Mouse (Mus musculus): ENCODE results near the gene Pam.

The Pam gene

DNA sequence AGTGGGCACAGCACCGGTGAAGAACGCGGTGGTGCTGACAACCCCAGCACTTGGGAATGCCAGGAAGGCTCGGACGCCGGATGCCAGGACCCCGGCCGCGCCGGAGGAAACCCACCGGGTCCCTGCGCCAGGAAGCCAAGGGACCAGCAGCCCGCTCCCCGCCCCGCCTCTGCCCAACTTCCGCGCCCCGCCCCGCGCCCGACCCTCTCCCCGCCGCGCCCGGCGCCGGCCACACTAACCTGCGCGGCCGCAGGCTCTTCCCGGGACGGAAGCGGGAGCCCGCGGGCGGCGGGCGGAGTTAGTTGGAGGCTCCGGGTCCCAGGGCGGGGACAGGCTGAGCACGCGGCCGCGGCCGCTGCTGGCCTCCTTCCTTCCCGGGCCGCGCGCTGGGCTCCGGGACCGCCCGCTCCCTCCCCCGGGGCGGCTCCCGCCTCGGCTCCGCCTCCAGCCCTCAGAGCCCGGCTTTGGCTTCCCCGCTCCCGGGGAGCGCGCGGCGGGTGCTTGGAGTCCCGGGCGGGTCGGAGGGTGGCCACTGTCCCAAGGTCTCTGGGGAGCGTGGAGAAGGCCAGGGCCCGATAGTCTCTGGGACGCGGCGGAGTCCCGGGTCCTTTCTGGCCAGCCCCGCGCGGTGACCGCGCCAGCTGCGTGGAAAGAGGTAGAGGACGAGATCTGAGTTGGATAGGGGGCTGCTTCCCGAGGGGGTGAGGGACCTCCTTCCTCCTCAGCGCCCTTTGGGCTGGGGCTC, at the start of gene Pam:
TSS of gene Pam (minus strand) at position 401 of the 745 bp plus-strand sequence.
- CTCF ChIA-PET = no interaction called here

DNA sequence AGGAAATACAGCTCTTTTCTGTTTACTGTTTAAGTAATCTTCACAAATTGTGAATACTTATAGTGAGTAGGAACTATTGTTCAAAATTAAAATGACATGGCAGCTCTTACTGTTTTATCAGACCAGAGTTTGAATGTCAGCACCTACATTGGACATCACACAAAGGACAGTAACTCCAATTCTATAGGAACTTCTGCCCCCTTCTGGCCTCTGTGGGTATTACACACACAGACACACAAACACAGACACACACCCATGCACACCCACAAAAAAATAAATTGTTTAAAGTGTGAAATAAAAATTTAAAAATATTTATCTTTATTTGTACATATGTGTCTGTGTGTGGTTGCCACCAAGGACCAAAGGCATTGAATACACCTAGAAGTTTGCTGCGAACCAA, 49.4 kb upstream of the Pam start:
- CTCF ChIA-PET = interaction anchor here (0.6 kb wide), 1 partner anchor 409 kb away, joined by 4 read pairs; no protein-coding TSS in a partner anchor

DNA sequence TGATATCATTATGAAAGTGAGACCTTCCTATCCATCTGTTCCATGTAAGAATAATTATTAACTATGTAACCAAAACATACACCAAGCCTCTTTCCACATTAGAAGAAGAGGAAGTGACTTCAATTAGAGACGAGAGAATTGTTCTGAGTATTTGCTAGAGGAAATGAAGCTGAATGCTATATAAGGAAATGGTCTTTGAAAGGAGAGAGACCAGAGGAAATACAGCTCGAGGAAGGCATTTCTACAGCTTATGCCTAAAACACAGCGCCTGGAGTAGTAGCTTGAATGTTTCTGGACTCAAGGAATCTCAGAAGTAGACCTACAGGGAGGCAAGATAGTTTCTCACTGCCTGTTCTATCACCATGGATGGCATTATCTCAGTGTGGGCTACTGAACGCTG, 35.8 kb upstream of the Pam start:
- CTCF ChIA-PET = no interaction called here

DNA sequence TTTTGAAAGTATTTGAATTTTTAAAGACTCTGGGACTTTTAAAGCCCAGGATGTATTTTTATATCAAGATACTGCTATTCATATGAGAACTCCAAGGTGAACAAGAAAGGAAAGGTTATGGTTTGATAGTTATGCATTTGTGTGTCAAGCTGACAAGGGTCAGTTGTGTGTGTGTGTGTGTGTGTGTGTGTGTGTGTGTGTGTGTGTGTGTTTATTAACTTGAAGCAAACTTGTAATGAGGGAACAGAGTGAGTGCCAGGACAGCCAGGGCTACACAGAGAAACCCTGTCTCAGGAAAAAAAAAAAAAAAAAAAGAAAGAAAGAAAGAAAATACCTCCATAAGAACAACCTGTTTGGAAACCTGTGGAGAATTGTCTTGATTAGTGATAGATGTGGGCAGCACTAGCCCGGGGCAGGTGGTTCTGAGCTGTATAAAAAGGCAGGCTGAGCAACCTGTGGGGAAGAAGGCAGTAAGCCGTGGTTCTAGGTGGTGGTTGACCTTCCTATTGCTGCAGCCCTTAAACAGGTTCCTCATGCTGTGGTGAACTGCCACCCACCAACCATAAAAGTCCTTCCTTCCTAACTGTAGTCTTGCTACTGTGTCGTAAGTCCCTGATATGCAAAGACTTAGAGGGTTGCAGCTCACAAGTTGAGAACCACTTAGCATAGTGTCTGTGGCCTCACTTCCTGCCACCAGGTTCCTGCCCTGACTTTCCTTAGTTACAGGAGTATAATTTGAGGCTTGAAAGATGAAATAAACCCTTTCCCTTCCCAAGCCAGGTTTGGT, 34.3 kb upstream of the Pam start:
- CTCF ChIA-PET = interaction anchor here (0.7 kb wide), 1 partner anchor 12 kb away, joined by 8 read pairs; no protein-coding TSS in a partner anchor

DNA sequence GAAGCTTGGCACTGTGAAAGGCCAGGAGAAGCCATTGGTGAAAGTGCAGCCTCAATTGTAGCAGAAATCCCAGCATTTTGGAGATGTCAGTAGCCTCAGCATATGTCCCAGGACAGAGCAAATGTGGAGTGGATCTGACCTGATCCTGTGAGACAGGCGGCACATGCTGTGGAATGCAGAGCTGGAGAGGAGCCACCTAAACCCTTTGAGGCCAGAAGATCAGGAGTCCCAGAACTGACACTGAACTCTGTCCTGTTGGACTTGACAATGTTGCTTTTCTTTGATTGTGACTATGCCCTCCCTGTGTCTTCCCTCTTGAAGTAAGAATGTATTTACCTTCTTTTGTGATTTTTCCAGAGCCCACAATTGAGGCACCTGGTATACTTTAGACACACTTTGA, 33.7 kb upstream of the Pam start:
- CTCF ChIA-PET = interaction anchor here (0.7 kb wide), 1 partner anchor 11 kb away, joined by 8 read pairs; no protein-coding TSS in a partner anchor

DNA sequence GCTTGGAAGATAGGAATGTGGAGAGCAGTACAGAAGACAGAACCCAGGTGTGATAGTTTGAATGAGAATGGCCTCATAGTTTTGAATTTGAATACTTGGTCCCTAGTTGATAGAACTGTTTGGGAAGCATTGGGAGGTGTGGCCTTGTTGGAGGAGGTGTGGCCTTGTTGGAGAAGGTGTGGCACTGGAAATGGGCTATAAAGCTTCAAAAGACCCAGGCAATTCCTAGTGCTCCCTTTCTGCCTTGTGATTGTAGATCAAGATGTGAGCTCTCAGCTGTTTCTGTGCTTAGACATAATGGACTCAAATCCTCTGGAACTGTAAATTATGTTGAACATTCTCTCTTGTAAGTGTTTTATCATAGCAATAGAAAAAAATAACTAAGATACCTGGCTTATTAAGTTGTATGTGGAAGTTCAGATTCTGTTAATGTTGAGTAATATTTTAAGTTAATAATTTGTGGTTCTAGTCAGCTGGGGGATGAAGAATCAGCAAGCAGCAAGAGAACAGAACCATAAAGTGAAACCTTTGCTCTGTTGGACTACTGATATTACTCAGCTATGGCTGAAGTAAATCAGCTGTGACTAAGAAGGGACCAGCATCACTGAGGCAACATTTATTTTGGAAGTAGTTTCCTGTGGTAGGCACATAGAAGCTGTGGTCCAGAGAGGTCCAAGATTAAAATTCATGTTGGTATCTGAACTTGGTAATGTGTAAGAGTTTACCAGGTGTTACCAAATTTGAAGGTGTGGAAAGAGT, 33.1 kb upstream of the Pam start:
- CTCF ChIA-PET = no interaction called here

DNA sequence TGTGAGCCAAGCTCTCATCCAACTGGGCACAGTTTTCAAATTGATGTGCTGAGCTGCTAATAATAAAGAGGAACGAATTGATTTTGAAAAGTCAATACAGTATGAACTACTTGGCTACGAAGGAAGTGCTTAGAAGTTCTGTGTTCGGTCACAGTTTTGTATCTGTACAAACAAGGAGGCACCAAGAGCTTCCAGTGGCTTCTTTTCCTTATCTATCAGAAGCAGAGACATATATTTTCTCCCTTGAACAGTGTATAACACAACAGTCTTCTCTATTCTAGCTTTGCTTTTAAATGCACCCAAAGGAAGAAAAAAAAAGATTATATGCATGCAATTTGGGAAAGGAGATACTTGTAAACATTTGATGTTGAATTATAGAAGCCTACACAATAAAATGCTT, 30.8 kb upstream of the Pam start:
- CTCF ChIA-PET = interaction anchor here (0.5 kb wide), 1 partner anchor 236 kb away, joined by 8 read pairs; no protein-coding TSS in a partner anchor

DNA sequence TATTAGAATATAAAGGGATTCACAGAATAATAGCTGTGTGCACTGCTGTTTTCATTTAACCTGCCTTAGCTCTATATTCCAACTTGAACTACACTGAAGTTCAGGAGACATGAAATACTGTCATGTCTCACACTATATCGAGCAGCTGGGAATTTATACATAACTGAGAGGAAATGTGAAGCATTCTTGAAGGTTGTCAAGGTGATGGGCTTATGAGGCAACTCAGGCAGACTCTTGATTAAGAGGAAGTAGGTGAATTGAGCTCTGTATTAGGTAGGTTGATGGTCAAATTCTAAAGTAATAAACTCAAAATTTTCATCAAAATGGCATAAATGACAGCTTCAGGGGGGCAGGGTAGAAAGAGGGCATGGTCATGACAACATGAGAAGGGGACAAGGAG, 29.3 kb upstream of the Pam start:
- CTCF ChIA-PET = no interaction called here

DNA sequence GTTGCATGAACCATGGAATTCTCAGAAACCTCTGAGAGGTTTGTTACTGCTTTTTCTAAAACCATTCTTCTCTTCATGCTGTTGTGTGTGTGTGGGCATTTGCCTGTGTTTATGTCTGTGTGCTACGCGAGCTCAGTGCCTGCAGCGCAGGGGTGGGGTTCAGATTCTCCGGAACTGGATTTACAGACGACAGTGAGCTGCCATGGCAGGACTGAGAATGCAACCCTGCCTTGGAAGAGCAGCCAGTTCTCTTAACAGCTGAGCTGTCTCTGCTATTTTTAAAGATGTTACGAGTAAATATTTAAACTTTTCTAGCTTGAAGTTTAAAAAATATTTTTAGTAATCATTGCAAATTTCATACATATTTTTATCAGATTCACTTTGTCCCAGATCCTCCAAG, 24.1 kb upstream of the Pam start:
- CTCF ChIA-PET = no interaction called here

DNA sequence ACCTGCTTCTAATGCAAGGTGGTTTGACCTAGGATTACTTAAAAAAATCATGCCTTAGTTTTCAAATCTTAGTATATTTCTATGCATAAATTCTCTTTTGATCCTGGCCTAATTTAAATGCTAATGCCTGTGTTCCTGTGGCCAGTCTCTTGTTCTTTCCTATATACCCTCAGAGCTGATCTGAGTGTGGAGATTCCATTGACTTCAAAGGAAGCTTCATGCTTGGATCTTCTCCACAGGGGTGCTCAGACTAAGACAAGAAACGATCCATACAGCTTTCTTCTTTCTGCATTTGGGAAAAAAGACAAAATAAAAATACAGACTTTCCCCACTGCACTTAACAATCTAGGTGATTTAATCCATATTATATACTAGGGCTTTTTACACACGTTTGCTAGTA, 12.2 kb upstream of the Pam start:
- CTCF ChIA-PET = no interaction called here

DNA sequence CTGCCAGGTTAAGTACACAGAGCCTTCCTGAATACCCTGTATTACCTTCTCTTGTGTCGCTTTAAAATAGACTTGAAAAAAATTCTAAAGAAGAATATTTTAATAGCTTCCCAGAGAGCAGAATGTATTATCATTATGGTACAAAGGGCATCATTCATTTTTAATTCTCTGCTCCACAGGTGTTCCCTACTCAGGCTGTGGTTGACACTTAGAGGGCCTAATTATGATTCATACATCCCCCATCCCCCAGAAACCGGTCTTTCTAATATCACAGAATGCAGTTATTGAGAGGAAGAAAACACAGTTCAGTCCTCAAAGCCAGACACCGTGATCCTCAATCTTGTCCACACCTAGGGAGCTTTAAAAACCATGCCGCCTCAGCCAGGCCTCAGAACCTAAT, 4.0 kb upstream of the Pam start:
- CTCF ChIA-PET = no interaction called here

DNA sequence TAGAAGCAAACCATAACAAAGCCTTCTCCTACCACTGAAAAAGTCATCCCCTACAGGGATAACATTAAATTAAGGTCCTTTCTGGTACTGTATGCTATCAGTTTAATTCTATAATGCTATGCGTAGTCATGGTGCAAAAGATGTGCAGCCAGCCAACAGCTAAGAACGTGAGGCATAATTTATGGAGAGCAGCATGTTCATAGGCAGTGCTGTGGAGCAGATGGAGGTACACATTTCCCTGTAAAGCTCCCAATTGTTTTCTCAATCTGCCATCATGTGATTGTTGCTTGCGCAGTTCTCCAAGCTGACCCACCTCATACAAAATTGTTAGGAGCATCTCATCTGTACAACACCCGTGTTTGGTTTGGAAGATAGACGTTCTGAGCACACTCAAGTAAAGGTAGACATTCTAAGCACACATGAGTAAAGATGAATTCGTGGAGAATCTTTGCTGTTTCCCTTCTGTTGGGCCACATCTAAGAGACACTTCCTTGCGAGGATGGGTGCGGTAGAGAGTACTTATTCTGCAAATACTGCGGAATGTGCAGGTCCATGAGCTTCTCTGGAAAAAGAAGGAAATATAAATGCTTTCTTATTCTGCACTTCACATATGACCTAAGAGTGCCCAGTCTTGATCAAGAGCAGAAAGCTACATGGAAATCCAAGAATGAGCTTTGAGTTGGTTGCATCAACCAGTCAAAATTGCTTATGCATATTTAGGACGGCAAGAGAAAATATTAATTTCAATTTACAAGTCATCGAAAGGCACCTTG, 2.7 kb upstream of the Pam start:
- CTCF ChIA-PET = no interaction called here

DNA sequence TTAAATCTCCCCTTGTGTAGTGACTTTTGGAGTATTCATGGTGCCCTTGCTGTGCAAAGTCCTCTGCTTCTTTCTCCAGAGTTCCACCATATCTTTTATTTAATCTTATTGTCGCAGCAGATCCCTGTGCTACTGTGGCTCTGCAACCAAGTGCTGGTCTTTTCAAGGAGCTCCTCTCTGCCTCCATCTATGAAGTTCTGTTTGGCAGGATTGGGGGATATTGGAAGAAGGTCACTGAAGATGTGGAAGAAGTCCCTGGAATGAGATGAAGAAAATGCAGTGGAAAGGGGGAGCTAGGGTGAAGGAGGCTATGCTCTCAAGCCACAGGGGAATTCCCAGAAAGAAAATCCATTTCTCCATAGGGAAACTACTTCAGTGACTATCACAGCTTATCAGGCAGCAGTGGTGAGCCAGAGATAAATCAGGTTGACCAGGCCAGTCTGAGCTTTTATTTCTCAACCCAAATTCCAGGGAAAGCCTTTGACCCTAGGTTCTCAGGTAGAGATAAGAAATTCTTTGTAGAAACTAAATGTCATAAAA, 1.0 kb upstream of the Pam start:
- CTCF ChIA-PET = interaction anchor here (0.6 kb wide), 1 partner anchor 22 kb away, joined by 3 read pairs; no protein-coding TSS in a partner anchor

DNA sequence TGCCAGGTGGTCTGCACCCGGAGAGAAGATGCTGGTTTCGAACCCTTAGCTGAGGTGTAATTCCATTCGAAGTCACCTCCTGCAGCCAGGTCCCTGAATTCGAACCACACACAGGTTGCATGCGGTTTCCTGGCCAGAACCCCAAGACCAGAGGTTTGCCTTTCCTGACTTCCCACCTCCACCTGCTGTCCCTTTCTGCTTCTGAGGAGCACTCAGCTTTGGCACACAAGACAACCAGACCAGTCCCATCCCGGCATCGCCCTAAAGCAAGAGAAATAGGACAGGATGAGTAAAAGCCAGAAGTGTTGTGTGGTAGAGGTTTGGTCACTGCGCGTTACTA, 515 bp upstream of the Pam start:
- CTCF ChIA-PET = interaction anchor here (0.6 kb wide), 1 partner anchor 22 kb away, joined by 3 read pairs; no protein-coding TSS in a partner anchor

DNA sequence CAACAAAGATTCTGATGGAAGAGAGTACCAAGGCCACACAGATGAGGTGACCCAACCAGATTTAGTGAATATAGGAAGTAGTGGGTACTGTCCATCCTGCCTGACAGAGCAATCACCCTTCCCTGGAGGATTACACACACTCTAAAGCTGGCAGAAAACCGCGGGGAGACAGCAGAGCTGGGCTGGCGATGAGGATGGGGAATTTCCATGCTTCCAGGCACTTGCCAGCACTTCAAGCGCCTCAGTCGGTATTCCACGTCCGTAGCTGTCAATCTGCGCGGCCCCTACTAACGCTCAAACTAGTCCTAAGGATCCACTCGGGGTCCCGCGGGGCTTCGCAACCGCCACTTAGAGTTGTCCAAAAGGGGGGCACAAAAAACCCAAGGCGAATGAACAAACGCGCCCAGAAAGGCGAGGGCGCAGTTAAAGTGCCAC, 618 bp downstream of the Pam start:
- CTCF ChIA-PET = no interaction called here

DNA sequence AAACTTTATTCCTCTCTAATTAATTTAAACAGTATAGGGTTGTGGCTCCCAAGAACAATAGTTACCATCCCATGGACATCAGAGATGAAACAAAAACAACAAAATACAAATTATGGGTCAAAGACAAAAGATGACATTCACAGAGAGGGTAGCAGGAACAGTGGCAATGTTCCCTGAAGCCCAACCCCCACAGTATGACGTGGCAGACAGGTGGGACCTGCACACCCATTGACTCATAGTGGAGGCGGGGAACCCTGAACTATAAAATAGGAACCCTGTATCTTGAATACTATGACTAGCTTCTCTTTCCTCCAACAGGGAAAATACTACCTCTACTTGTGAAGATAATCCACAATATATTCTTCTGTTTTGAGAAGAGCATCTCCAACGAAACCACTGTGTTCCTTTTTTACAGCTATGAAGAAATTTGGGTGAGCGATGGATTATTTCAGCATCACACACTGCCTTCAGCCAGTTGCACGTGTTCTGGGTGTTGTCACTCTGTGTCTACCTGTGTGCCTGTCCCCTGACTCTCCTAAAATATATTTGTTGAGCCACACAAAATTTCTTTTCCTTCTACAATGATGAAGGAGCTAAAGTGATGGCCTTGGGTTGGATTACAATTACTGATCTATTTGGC, 6.0 kb downstream of the Pam start:
- CTCF ChIA-PET = no interaction called here

DNA sequence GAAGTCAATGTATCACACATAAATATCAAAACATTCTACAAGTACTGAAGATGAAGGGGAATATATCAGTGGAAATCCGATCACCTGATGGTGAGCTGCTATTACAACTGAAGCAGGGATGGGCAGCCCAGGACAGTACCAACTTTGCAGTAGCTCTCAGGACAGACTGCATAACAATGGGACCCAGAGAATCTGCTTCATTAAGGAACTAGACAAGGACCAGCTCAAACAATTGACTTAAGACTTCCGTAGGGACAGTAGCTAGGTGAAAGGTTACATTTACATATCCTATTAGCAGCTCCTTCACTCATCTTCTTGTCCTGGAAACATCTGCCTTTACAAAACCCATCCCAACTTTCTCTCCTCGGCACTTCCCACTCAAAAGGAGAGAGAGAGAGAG, 9.0 kb downstream of the Pam start:
- CTCF ChIA-PET = no interaction called here

DNA sequence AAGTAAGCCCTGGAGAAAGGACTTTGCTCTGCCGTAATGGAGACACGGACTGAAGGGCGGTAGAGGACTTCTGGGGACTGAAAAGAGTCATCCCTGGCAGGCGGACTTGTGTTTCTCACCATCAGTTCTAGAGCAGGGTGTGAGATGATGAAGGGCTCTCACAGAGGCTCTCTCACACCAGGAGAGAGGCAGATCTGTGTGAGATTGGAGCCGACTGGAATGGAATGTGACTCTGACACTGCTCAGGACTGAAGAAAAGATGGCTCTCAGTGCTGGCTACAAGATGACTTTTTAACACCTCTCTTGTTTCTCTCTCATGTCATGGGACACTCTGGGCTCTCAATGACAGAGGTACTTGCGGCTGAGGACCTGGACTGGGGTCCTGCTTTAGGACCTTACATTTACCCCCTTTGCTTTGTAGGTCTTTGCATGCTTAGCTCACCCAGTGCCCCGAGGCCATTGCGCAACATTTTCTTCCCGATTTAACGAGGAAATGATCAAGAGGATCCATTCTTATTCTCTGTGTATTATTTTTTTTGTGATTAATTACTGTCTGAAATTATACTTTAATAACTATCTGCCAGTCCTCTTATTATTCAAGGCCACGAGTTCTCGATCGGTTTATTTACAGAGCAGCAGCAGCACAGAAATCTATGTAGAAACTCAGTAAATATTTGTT, 10.7 kb downstream of the Pam start:
- CTCF ChIA-PET = no interaction called here

DNA sequence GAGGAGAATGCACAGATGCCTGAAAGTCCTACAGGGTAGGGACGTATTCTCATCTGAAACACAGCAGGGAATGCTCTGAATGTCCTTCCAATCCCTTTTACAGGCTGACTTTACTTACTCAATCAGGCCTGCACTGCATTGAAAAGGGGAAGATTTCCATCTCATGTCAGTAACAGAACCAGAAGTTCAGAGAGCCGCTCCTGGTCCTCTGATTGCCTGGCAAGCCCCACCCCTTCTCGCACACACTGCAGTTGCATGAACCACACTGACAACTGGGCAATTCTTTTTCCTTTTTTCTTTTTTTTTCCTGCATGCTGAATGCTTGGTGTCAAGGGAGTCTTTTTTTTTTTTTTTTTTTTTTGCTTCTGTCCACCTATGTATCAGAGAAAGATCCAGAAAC, 11.9 kb downstream of the Pam start:
- CTCF ChIA-PET = no interaction called here

DNA sequence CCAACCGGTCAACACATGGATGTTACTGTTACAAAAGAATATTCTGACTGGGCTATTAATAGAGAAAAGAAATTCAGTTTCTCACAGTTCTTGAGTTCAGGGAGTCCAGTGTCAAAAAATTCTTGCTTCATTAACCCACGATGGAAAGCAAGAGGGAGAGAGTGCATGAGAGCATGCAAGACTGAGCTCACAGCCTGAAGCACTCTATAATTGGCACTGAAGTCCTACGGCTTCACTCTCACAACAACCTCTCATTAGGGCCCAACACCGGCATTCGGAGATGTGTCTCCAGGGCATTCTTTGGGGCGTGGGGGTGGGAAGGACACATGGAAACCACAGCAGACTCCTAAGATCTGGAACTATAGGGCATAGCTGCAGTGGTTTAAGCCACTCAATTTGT, 12.5 kb downstream of the Pam start:
- CTCF ChIA-PET = no interaction called here
